ENCODE assay signal across 14 mouse cellular contexts in genomic region chr10:16893316-16893715, GRCm38 (mm10).
"Had no signal": no experiment of that assay in that cellular context is flagged by ENCODE, and none has a peak within 500 bp of the region (broad histone marks: within the 10 kb centered on the region; RNA-seq: fewer than 3 reads in every experiment).

No protein-coding gene starts in this region.

- DNase-seq: cerebellum, postnatal 10 days; cerebellum, postnatal 14 days; cerebellum, postnatal 25 days; cerebellum, postnatal 36 days; embryo, embryonic 11 days; forebrain, postnatal 0 days; gastrocnemius, adult 2 months; gastrocnemius, postnatal 10 days; gastrocnemius, postnatal 14 days; gastrocnemius, postnatal 25 days; gastrocnemius, postnatal 36 days; heart, adult 11 months; heart, adult 18-20 months; heart, adult 2 months had no signal
